Mouse (Mus musculus): ENCODE data around the gene Tmcc3.

DNA sequence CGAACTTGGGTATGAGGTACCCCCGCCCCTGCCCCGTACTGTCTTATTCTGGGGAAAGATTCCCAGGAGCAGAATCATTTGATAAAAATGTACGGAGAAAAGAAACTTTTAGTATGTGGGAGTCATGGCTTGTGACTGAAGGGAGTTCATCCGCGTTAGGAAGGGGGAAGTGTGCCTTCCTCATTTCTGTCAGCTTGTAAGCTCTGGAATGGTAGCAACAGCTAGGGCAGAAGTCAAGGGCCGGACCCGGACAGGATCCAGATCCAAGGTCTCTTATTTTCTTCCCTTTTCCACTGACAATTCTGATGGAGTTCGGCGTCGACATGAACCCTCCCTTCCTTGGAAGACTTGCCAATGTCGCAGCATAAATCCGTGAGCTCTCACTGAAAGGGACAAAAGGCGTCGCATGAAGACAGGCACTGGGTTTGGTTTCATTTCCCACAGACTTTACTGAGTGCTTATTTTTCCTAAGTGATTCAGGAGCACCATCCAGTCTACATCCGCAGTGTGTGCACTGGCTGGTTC lies 193.6 kb downstream of the Tmcc3 start:
- TF ChIP-seq CTCF (IDR thresholded peaks at IDR 0.05; ENCODE audit: extremely low read depth, insufficient read depth, insufficient read length, insufficient replicate concordance), result no peak
- no peak for TF ChIP-seq POLR2A (IDR thresholded peaks at IDR 0.05; ENCODE audit: low read depth, low read length)
